15 mouse cellular contexts compared by ENCODE assay signal in the genomic region with DNA sequence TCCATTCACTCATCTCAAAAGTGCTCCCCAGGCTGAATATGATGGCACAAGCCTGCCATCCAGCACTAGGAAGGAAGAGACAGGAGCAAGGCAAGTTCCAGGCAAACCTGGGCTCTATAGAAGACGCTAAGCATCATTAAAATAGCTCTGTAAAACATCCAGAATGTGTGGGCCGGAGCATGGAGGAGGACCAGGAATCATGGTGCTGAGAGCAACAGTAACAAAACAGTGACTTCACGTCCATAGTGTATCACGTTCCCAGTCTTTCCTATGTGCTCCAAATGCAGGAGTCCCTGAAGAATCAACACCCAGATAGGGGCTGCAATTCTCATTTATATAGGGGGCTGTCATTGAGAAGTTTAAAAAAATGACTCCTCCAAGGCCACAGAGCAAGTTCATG.
"Had no signal": no experiment of that assay in that cellular context is flagged by ENCODE, and none has a peak within 500 bp of the region (broad histone marks: within the 10 kb centered on the region; RNA-seq: fewer than 3 reads in every experiment).

No protein-coding gene starts in this region.

- H3K27ac ChIP-seq: neural tube, embryonic 13.5 days; neural tube, embryonic 15.5 days; stomach, embryonic 15.5 days; stomach, postnatal 0 days had no signal

- H3K9me3 ChIP-seq: neural tube, embryonic 13.5 days; neural tube, embryonic 15.5 days; stomach, embryonic 15.5 days had no signal

- H3K4me3 ChIP-seq: neural tube, embryonic 13.5 days; neural tube, embryonic 15.5 days; stomach, embryonic 15.5 days had no signal

- H3K9ac ChIP-seq: neural tube, embryonic 13.5 days; neural tube, embryonic 15.5 days; stomach, embryonic 15.5 days had no signal

- H3K4me2 ChIP-seq: neural tube, embryonic 13.5 days; neural tube, embryonic 15.5 days; stomach, embryonic 15.5 days had no signal

- DNase-seq: retina, postnatal 1 day; right cerebral cortex, adult 18-20 months; right cerebral cortex, postnatal 14 days; right cerebral cortex, postnatal 25 days; right cerebral cortex, postnatal 4 days; spleen, adult 18-20 months; thymus, adult 18-20 months; thymus, adult 2 months; thymus, postnatal 14 days; thymus, postnatal 36 days; thymus, postnatal 4 days had no signal

- H3K36me3 ChIP-seq: neural tube, embryonic 13.5 days; neural tube, embryonic 15.5 days; stomach, embryonic 15.5 days had no signal

- H3K27me3 ChIP-seq: neural tube, embryonic 13.5 days; neural tube, embryonic 15.5 days; stomach, embryonic 15.5 days had no signal

- H3K4me1 ChIP-seq: neural tube, embryonic 13.5 days; neural tube, embryonic 15.5 days; stomach, embryonic 15.5 days had no signal
